Mouse (Mus musculus): Measurements from ENCODE around the gene Shank1.
"Not testable (repeated sequence)": the region's sequence is repeated elsewhere in the genome, so short reads cannot be mapped to it uniquely, and the experiment has no call there.

The Shank1 gene

GRCm38 (mm10) chr7:44309475-44310284 is at the start of gene Shank1:
Gene Shank1 (plus strand): TSS chr7:44310253.
- DNase-seq (ENCODE audit: low spot score in 2 of 2), result no peak

DNA sequence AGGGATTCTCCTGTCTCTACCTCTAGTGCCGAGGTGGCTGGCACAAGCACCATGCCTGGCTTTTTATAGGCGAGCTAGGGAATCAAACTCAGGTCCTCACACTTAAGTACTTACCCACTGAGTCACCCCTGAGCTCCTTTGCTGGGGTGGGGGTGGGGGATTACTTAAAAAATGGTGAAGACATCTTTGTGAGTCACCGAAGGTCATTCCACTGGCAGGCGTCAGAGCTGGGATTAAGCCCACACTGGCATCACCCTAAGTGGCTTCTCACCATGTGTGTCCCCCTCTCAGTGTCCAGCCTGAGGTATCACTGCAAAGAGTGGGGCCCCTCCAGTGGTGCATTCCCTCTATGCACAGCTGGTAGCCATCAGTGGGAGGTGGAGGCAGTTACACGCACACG is 49.6 kb upstream of the Shank1 start:
- no peak for DNase-seq (ENCODE audit: low spot score in 2 of 2)

GRCm38 (mm10) chr7:44261147-44261546 is 48.9 kb upstream of the Shank1 start, which contains the start of gene Gm15517:
Gene Gm15517 (plus strand): TSS chr7:44261447.
- DNase-seq (ENCODE audit: low spot score in 2 of 2), result no peak

DNA sequence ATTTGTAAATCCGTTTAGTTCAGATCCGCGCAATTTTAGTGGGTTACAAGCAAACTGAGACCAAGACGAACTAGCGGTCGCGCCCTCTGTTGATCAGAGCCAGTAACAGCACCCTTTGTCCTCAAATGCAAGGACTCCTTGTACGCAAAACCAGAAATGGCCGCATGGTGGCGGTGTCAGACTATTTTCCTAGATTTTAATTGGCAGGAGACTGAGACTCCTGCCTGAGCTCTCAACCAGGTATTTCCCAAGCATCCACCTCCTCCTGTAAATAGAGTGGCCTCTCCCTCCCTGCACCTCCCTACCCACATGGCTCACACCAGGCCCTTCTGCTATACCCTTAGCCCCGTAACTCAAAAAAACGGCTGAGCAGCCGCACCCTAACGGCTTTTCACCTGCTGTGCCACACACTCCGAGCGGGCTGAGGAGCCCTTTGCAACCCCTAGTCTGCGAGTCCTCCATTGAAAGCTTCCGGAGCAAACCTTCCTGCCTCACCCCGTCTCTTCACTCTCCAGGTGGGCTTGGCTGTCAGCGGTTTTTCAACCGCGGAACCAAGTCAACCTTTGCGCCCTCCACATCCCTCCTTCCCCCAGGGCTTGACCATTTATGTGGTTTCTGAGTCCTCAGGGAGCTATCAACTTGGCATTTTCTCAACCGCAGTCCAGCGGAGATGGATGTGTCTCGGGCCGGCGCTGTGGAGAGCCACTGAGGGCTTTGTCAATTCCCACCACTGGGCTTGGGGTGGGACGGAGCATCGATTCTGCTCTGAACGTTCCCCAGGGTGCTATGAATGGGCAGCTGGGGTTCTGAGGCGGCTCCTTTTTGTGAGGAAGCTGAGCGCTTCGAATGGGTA is 47.0 kb upstream of the Shank1 start:
- peak; percentile 89 to 97 for DNase-seq (ENCODE audit: low spot score in 2 of 2)

- DNase-seq (ENCODE audit: low spot score in 2 of 2), result no peak
These were observed 41.9 kb upstream of the Shank1 start for GRCm38 (mm10) chr7:44268117-44268516.

DNA sequence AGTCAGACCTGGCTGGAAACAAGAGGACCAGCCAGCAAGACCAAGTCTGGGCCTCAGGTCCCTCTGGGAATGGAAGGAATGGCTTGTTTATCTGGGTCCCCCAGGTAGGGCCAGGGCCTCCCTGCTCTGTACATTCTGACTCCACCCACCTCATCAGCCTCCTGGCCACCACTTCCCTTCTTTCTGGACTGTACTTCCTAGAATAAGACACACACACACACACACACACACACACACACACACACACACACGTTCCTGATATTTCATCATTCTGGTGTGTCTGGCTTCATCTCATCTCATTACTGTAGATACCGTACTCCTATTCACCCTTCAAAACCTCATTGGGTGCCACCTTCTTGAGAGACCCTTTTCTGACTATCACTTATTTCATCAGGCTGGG is 40.7 kb upstream of the Shank1 start:
- no peak for DNase-seq (ENCODE audit: low spot score in 2 of 2)

- DNase-seq (ENCODE audit: low spot score in 2 of 2), result no peak
These were observed 38.7 kb upstream of the Shank1 start for GRCm38 (mm10) chr7:44271309-44271708.

DNA sequence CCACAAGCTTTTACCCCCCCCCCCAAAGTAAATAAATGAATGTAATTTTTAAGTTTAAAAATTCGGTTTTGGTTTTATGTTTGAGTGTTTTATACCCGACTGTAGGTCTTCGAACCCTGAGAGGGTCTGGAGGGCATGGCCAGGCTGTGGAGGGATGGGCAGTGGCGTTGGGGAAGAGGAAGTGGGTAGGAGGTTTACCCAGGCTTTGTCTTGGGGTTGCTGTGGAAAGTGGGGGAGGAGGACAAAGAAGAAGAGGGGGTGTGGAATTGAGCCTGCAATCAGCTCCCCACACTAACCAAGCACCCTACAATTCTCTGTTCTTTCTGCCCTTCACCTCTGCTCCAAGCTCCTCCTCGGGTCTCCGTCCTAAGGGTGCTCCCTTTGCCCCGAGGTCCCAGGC is 37.5 kb upstream of the Shank1 start:
- DNase-seq (ENCODE audit: low spot score in 2 of 2), result no peak

GRCm38 (mm10) chr7:44273446-44273845 is 36.6 kb upstream of the Shank1 start:
- no peak for DNase-seq (ENCODE audit: low spot score in 2 of 2)

DNA sequence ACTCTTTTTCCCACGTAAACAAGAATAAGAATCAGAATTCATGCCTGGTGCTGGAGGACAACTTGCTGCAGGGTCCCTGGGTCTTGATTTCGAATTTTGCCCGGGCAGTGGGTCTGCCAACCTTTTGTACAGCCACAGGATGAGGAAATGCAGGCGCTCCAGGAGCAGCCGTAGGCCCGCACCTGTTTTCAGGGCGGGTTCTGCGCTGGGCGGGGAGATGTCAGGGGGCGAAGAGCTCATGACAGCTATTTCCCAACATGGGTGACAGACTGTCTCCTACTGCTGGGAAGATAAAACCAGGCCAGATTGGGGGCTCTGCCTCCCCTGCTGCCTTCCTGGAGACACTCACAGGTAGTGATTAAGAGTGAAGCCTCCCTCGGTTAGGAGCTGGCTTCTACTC is 36.0 kb upstream of the Shank1 start:
- DNase-seq (ENCODE audit: low spot score in 2 of 2), result no peak

- no peak for DNase-seq (ENCODE audit: low spot score in 2 of 2)
These were observed 34.5 kb upstream of the Shank1 start for GRCm38 (mm10) chr7:44275546-44275945.

DNA sequence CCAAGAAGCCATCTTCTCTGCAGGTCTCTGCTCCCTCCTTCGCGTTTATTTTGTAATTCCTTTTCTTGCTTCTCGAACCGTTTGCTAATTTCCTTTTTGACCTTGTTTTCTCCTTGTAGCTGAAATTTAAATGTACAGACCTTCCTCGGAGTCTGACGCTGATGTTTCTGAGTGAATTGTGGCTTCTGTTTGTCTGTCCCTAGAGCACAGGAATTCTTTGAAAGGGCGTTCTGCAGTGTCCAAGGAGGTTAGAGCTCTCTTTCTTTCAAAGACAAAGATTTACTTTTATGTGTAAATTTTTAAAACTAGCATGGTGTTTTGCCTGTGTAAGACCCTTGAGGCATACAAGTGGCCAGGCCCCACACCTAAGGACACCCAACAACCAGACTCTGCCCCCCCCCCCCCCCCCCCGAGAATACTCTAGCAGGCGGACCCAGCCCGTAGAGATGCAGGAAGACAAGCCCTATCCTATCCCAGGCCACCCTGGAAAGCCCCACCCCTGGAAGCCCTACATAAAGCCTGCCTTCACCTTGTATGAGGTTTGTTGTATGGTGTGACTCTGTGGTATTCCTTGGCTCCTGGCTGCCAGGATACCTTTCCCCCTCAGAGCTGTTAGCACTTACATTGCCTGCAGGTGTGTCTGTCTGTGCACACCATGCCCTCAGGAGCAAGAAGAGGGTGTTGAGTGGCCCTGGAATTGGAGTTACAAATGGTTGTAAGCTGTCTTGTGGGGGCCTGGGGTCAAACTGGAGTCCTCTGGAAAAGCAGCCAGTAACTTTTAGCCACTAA is 33.4 kb upstream of the Shank1 start:
- no peak for DNase-seq (ENCODE audit: low spot score in 2 of 2)

- DNase-seq (ENCODE audit: low spot score in 2 of 2), result peak in 1 of 2 experiments; percentile 43
These were observed 32.8 kb upstream of the Shank1 start for GRCm38 (mm10) chr7:44277250-44277622.

- no peak for DNase-seq (ENCODE audit: low spot score in 2 of 2)
These were observed 29.1 kb upstream of the Shank1 start for GRCm38 (mm10) chr7:44280959-44281358.

- no peak for DNase-seq (ENCODE audit: low spot score in 2 of 2)
These were observed 28.5 kb upstream of the Shank1 start for GRCm38 (mm10) chr7:44281586-44281985.

GRCm38 (mm10) chr7:44287760-44288159 is 22.3 kb upstream of the Shank1 start:
- no peak for DNase-seq (ENCODE audit: low spot score in 2 of 2)

DNA sequence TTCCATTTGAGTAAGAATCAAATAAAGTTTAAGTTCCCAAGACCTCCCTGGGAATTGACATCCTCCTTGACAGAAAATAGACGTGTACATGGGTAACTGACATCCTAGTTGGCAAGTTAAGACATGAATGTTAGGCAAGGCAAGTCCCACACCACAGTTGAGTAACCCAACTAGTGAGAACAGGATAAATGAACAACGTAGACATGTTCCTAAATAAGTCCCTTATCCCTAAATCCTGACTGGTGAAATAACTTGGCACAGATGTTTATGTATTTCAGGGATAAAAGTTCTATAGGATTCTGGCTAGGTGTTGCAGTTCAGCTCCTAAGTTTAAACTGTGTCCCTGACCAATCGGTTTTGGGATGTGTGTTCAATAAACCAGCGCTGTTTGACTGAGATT is 19.1 kb upstream of the Shank1 start:
- DNase-seq (ENCODE audit: low spot score in 2 of 2), result no peak

DNA sequence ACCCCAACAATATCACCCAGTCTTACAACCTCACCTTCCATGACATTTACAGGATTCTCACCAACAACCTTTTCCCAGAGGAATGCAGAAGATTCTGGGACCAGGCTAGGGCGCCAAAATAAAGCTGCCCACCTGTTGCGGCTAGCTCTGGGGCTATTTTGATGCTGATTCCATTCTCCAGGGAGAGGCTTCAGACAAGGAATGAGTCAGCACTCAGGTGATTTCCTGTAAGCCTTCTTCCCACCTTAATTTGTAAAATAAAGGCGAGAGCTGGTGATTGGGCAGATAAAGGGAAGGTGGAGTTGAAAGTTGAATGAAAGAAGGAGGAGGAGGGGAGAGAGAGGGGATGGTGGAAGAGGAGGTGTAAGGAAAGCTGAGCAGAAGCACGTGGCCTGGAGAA is 18.6 kb upstream of the Shank1 start:
- DNase-seq (ENCODE audit: low spot score in 2 of 2), result no peak

GRCm38 (mm10) chr7:44297501-44297900 is 12.6 kb upstream of the Shank1 start:
- DNase-seq (ENCODE audit: low spot score in 2 of 2), result not testable (repeated sequence)

DNA sequence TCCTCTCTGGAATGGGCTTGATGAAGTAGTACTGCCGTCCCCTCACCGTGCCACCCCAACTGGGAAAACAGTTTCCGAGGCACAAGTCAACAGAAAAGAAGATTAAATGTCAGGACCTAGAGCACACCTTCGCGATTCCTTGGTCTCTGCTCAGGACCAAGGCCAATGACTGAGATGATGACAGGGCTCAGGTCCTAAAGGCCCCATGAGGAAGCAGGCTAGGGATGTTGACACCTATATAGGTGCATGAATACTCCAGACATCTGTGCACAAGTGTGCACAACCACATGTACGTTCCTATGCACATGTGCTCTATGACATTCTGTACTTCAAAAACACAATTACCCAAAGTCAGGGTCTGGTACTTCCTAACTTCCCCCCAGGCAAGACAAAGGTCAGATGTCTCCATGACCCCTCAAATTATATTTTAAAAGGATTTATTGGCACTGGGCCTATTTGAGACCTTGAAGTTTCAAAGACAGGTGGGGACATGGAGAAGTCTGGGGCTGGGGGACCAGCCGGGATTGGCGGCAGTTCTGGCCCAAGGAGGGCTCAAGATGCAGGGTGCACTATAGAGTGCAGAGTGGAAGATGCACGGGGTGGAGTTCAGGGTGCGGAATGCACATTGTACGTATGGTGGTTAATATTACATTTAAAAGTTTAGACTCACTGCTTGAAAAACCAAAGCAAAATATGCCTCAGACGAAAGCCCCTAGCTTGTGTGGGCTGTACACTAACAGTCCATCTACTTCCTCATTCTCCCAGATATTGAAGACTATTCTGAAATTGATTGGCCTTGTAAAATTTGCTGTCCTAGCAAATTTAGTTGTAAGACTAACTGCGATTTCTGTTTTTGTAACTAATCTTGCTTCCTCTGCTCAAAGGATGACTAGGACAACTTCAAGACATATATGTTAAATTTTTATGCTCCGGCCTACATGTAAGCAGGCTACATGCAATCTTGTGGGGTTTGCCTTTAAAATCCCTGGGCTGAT is 6.4 kb upstream of the Shank1 start:
- no peak for DNase-seq (ENCODE audit: low spot score in 2 of 2)

DNA sequence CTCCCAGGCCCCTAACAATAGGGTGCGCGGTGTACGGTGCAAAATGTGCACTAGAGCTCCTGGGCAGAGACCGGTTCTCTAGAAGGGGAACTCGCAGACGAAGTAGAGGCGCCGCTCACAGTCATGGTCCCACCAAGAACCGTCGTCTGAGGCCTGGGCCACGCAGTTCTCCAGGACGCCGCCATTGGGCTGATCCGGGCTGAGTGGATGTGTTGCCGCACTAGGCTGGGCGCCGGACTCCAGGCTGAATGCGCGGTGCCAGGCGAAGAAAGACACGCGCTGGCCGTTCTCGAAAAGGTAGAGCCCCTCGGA is 5.6 kb upstream of the Shank1 start:
- no peak for DNase-seq (ENCODE audit: low spot score in 2 of 2)

Measured in frontal cortex, postnatal 14 days (tissue).